Comparison of ENCODE assay signal across 10 mouse cellular contexts in genomic region chr8:26848955-26849684, GRCm38 (mm10).
A peak's percentile ranks its signal among the peaks of the same experiment; 100 is the strongest.
DNase-seq lines count a peak whose midpoint lies in the region; ATAC-seq and TF ChIP-seq lines count a peak whose summit lies in the region.
"Had no signal": no experiment of that assay in that cellular context is flagged by ENCODE, and none has a peak within 500 bp of the region (broad histone marks: within the 10 kb centered on the region; RNA-seq: fewer than 3 reads in every experiment).

No protein-coding gene starts in this region.

- peak overlapping the region; percentile 27 for H3K4me2 ChIP-seq in kidney, postnatal 0 days (ENCODE audit: low read length)
- H3K4me2 ChIP-seq in limb, embryonic 15.5 days, result peak overlapping the region; percentile 17; the same call in 1 of the 2 replicates

- no peak overlapping the region for H3K4me3 ChIP-seq in kidney, postnatal 0 days (replicated peaks; ENCODE audit: low read depth, low read length)
- H3K4me3 ChIP-seq in limb, embryonic 15.5 days, result no peak overlapping the region
- H3K4me3 ChIP-seq: megakaryocyte, embryonic 14.5 days had no signal

- 55% methylated on average over 19 of the region's 19 CpGs for WGBS in kidney, postnatal 0 days
- WGBS in limb, embryonic 15.5 days, result 56% methylated on average over 19 of the region's 19 CpGs

- H3K27ac ChIP-seq in kidney, postnatal 0 days, result peak overlapping the region; percentile 25; the same call in 1 of the 2 replicates
- H3K27ac ChIP-seq in limb, embryonic 15.5 days, result peak overlapping the region; percentile 74

- no peak overlapping the region for H3K9ac ChIP-seq in kidney, postnatal 0 days (ENCODE audit: low read depth, low read length)
- H3K9ac ChIP-seq in limb, embryonic 15.5 days, result no peak overlapping the region

- 0 out of 2 replicates have a peak, but pooled peaks cover 3% of the 10 kb centered on the region for H3K27me3 ChIP-seq in kidney, postnatal 0 days (ENCODE audit: insufficient read depth, low read length)
- peaks cover 21% of the 10 kb centered on the region for H3K27me3 ChIP-seq in limb, embryonic 15.5 days
- H3K27me3 ChIP-seq: megakaryocyte, embryonic 14.5 days had no signal

- no peak for TF ChIP-seq CTCF in kidney, postnatal 0 days (IDR thresholded peaks at IDR 0.05; ENCODE audit: low read depth)

- intact Hi-C loops in heart, postnatal 10 days (cut with DNase I), result loop anchor here (5.0 kb wide), 1 partner anchor 162 kb away; no protein-coding TSS in a partner anchor

- peak; percentile 49 for DNase-seq in kidney, postnatal 0 days (ENCODE audit: low spot score)
- no peak for DNase-seq in kidney, adult 8-10 months
- DNase-seq in brain, embryonic 18.5 days (ENCODE audit: low read depth, low spot score), result peak; percentile 22
- peak; percentile 63 to 65 for DNase-seq in heart, postnatal 10 days
- DNase-seq in layer of hippocampus, postnatal 25 days (ENCODE audit: extremely low spot score in 1 of 2, low spot score in 1 of 2), result no peak
- no peak for DNase-seq in layer of hippocampus, adult 9-10 months (ENCODE audit: low spot score)
- DNase-seq in urinary bladder, postnatal 25 days (ENCODE audit: low spot score), result no peak
- DNase-seq: retina, postnatal 1 day had no signal

- no peaks in the 10 kb centered on the region for H3K36me3 ChIP-seq in kidney, postnatal 0 days (ENCODE audit: insufficient read depth, low read length)
- no peaks in the 10 kb centered on the region for H3K36me3 ChIP-seq in limb, embryonic 15.5 days

- ATAC-seq in kidney, postnatal 0 days (replicated peaks; ENCODE audit: low FRiP score, low read depth), result no peak
- no peak for ATAC-seq in limb, embryonic 15.5 days (ENCODE audit: insufficient number of reproducible peaks, low FRiP score, low TSS enrichment, low read depth)

- peaks cover 35% of the 10 kb centered on the region; the same call in 1 of the 2 replicates for H3K4me1 ChIP-seq in kidney, postnatal 0 days (replicated peaks; ENCODE audit: insufficient read depth, low read length)
- H3K4me1 ChIP-seq in limb, embryonic 15.5 days, result peaks cover 70% of the 10 kb centered on the region
- H3K4me1 ChIP-seq: megakaryocyte, embryonic 14.5 days had no signal

- H3K9me3 ChIP-seq in kidney, postnatal 0 days (replicated peaks; ENCODE audit: low read length), result no peaks in the 10 kb centered on the region
- H3K9me3 ChIP-seq in limb, embryonic 15.5 days, result no peaks in the 10 kb centered on the region
- H3K9me3 ChIP-seq: megakaryocyte, embryonic 14.5 days had no signal

Comparison
In these comparisons a context has a peak if more than half of its experiments do, and no peak if none do; other contexts are left out.
1. DNase-seq: peak in kidney, postnatal 0 days (single experiment), brain, embryonic 18.5 days (single experiment) and heart, postnatal 10 days (2 of 2); none in kidney, adult 8-10 months (0 of 2), layer of hippocampus, postnatal 25 days (0 of 2), layer of hippocampus, adult 9-10 months (single experiment) and urinary bladder, postnatal 25 days (single experiment).